Mouse (Mus musculus) T-helper 1 cell (primary cell): Measurements from ENCODE around the gene Fam205c.

ENCODE experiments used
- in situ Hi-C: fragments of 300-600 bp; cut with MboI, MseI; formaldehyde crosslinking; loops from one replicate; pipeline ENCODE4 v1.15.1; 2025; ENCODE audit warnings: high pct_unique_total_duplicates

The Fam205c gene

DNA sequence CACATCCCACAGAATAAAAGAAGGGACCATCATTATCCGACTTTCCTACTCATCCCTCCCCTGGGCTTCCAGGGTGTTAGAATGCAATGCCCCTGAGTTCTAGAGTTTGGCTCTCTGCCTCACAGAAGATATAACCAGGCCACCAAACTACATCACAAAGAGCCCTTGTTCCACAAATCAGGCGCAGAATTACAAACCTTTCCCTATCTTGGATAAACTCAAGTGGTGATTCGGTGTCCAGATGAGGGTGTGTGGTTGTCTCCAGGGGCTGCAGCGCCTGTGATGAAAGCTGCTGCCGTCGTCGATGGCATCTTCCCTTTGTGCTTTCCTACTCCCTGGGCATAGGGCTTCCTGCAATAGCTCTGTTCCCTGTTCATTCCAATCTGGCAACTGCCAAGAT, at the start of gene Fam205c:
Fam205c (minus strand) TSS at position 101 of the 400 bp plus-strand sequence.
- in situ Hi-C loops, result loop anchor here (10.0 kb wide), 1 partner anchor 549 kb away; no protein-coding TSS in a partner anchor

- in situ Hi-C loops, result loop anchor here (25.0 kb wide), 1 partner anchor 760 kb away; the partner anchor contains the start of genes Gm13305 and Gm13306
Measured at GRCm38 (mm10) chr4:42922461-42922860, 48.4 kb upstream of the Fam205c start.

GRCm38 (mm10) chr4:42922056-42922455, 48.0 kb upstream of the Fam205c start:
- in situ Hi-C loops, result loop anchor here (25.0 kb wide), 1 partner anchor 760 kb away; the partner anchor contains the start of genes Gm13305 and Gm13306

DNA sequence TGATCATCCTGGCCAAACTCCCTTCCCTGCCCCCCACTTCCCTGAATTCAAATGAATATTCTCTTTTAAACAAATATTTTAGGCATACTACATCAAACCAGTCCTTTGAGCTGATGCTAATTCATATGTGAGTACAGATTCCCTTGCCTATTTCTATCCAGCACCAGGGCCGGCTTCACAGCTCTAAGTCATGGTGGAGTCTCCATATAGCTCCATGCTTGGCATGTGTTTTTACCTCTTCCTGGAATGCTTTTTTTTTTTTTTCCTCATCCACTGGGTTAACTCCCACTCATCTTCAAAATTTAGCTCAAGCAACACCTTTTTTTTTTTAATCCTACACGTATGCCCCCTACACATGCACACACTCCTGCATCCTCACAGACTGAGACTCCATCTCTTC, 47.5 kb upstream of the Fam205c start:
- in situ Hi-C loops, result loop anchor here (25.0 kb wide), 1 partner anchor 759 kb away; the partner anchor contains the start of genes Gm13305 and Gm13306

GRCm38 (mm10) chr4:42920726-42921125, 46.7 kb upstream of the Fam205c start:
- in situ Hi-C loops, result loop anchor here (25.0 kb wide), 1 partner anchor 758 kb away; the partner anchor contains the start of genes Gm13305 and Gm13306

- in situ Hi-C loops, result loop anchor here (25.0 kb wide), 1 partner anchor 755 kb away; the partner anchor contains the start of genes Gm13305 and Gm13306
Measured at GRCm38 (mm10) chr4:42917402-42917774, 43.4 kb upstream of the Fam205c start.

DNA sequence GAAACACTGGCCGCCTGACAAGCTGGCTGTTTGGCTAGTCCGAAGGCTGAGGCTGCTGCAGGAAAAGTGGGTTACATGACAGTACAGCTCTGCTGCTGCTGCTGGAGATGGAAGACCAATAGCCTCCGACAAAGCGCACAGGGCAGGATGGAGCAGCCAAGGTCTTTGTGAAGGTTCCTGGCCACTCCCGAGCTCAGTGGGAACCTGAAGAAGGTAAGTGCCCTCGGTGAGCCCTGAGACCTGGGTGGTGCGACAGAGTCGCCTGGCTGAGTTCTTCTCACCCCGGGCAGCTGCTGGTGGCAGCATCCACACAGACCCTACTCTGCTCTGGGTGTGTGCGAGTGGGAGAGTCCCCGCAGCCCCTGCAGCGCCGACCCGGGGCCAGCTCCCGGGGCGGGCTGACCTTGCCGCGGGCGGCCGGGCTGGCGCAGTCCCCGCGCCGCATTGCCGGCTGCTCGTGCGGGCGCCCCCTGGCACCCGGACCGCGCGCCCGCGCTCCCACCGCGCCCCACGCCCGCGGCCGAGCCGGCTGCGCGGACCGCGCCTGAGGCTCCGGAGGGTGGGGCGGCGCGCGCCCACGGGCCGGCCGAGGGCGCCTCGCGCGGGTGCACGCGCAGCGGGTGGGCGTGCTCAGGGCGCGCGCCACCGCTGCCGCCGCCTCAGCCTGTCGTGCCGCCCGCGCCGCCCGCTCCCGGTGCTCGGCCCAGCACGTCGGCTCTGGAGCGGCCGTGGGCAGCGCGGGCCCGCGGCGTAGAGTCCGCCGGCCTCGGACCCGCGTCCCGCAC, 42.8 kb upstream of the Fam205c start, which contains the start of gene Phf24:
Phf24 (plus strand) TSS at position 44 of the 785 bp plus-strand sequence.
- in situ Hi-C loops, result loop anchor here (25.0 kb wide), 1 partner anchor 755 kb away; the partner anchor contains the start of genes Gm13305 and Gm13306

DNA sequence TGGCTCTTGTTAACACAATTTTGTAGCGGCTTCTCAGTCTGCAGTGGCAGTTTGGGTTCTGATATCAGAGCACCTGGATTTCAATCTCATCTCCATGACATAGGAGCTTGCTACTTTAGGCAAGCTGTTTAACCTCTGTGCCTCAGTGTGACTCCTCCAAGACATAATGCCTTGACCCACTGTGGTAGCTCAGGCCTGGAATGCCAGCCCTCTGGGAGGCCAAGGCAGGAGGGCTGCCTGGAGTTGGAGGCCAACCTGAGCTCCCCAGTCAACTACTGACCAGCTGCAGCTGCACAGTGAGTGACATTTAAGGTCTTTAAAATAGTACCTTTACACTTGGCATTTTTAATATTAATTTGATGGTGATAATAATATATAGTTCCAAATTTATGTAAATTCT, 41.9 kb upstream of the Fam205c start:
- in situ Hi-C loops, result loop anchor here (25.0 kb wide), 1 partner anchor 754 kb away; the partner anchor contains the start of genes Gm13305 and Gm13306

- in situ Hi-C loops, result loop anchor here (25.0 kb wide), 1 partner anchor 753 kb away; the partner anchor contains the start of genes Gm13305 and Gm13306
Measured at GRCm38 (mm10) chr4:42915311-42915710, 41.3 kb upstream of the Fam205c start.

GRCm38 (mm10) chr4:42913391-42913790, 39.4 kb upstream of the Fam205c start:
- in situ Hi-C loops, result loop anchor here (25.0 kb wide), 1 partner anchor 751 kb away; the partner anchor contains the start of genes Gm13305 and Gm13306

DNA sequence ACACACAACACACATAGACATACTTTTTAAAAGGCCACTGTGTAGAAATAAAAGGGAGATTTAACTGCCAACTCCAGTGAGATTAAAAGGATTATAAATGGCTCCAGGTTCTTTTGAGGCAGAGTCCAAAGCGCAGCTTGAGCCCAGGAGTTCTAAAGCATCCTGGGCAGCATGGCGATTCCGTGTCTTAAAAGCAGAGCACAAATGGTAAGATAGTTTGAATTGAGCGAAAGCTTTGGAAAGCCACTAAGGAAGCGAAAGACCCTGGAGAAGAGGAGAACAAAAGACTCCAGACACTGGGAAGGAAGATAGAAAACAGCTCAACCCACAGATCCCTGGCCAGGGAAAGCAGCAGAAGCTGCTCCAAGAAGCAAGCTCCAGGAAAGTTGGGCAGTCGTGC, 30.9 kb upstream of the Fam205c start:
- in situ Hi-C loops, result loop anchor here (25.0 kb wide), 1 partner anchor 743 kb away; the partner anchor contains the start of genes Gm13305 and Gm13306

- in situ Hi-C loops, result loop anchor here (25.0 kb wide), 1 partner anchor 742 kb away; the partner anchor contains the start of genes Gm13305 and Gm13306
Measured at GRCm38 (mm10) chr4:42904523-42904922, 30.5 kb upstream of the Fam205c start.

DNA sequence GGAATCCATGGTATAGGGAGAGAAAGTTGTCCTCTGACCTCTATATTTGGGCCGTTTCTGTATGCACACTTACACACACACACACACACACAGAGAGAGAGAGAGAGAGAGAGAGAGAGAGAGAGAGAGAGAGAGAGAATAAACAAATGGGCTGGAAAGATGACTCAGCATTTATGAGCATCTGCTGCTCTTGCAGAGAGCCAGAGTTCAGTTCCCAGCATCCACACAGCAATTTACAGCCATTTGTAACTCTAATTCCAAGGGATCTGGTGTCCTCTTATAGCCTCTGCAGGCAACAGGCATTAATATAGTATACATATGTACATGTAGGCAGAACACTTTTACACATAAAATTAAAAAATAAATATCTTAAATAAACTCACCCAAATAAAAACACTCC, 29.9 kb upstream of the Fam205c start:
- in situ Hi-C loops, result loop anchor here (25.0 kb wide), 1 partner anchor 742 kb away; the partner anchor contains the start of genes Gm13305 and Gm13306

DNA sequence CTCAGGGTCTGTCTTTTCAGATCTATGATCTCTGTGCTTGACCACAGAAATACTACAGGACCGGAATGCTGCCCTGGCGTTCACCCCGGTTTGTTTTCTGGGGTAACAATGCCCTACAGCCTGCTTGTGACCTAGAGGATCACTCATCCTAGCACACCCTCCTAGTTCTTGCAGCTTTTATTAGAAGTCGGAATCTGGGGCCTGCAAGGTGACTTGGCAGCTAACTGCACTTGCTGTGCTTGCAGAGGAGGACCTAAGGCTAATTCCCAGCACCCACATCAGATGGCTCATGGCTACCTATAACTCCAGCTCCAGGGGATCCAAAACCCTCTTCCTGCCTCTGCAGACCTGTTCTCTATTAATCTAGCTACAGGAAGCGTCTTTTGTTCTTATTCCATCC, 28.7 kb upstream of the Fam205c start:
- in situ Hi-C loops, result loop anchor here (25.0 kb wide), 1 partner anchor 740 kb away; the partner anchor contains the start of genes Gm13305 and Gm13306

GRCm38 (mm10) chr4:42902174-42902573, 28.1 kb upstream of the Fam205c start:
- in situ Hi-C loops, result loop anchor here (25.0 kb wide), 1 partner anchor 740 kb away; the partner anchor contains the start of genes Gm13305 and Gm13306

DNA sequence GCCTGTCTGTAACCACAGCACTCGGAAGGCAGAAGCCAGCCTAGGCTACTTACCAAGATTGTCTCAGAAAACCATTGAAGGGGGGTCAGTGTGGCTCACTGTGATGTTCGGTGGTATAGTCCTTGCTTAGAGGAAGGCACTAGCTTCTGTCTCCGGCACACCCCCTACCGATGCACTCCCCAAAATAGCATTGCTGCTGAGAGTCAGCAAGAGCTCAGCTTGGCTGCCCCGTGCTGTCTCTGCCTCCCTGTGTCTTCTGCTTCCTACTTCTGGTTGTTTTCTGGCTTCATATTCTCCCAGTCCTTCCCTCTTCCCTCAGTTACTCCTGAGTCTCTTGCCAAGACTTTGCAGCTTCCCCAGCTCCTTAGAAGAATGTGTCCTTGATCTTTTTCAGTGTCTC, 26.8 kb upstream of the Fam205c start:
- in situ Hi-C loops, result loop anchor here (25.0 kb wide), 1 partner anchor 739 kb away; the partner anchor contains the start of genes Gm13305 and Gm13306

- in situ Hi-C loops, result no loop called here
Measured at GRCm38 (mm10) chr4:42898914-42899313, 24.9 kb upstream of the Fam205c start.

DNA sequence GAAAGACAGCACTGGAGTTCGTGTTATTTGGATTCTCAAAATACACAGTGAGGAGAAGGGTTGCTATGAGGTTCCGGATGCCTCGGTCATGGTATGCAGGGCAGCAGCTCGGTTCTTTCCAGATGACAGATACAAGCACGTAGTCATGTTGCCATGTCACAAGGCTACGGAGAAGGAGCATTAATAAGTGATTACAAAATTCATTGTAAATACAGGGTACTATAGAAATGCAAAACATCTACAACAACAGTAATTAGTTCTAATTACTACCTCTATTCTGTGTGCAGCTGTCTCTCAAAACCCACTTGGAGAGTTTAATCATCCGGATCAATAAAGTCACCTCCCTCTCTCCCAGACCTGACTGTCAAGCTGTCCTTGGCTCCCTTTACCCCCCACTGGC, 21.1 kb upstream of the Fam205c start:
- in situ Hi-C loops, result no loop called here

- in situ Hi-C loops, result no loop called here
Measured at GRCm38 (mm10) chr4:42891176-42891575, 17.1 kb upstream of the Fam205c start.

- in situ Hi-C loops, result no loop called here
Measured at GRCm38 (mm10) chr4:42888806-42889205, 14.8 kb upstream of the Fam205c start.

- in situ Hi-C loops, result no loop called here
Measured at GRCm38 (mm10) chr4:42886926-42887325, 12.9 kb upstream of the Fam205c start.

- in situ Hi-C loops, result no loop called here
Measured at GRCm38 (mm10) chr4:42880677-42880948, 6.6 kb upstream of the Fam205c start.
